Mouse (Mus musculus) heart, embryonic 14.5 days (tissue): Measurements from ENCODE around the gene Nedd1. TPM values are rescaled to one million over a fixed set of nuclear protein-coding genes. Genes with fewer than 3 reads are reported as not detected.

Experiments
- ATAC-seq: fragments of 200-750 bp; cut with Nextera tagmentation; 2 replicates; pipeline ENCODE4 v1.8.0; 2017; ENCODE audit warnings: low read depth, moderate TSS enrichment; ENCODE audit not compliant: insufficient number of reproducible peaks, insufficient read depth, low FRiP score
- H3K27ac ChIP-seq, 2 experiments: fragments of 200-500 bp in 1 of 2; fragments of 300-500 bp in 1 of 2; sonication (generic) in 1 of 2; replicated peaks in 1 of 2; 2 replicates each; pipeline ENCODE4 v1.5.1; 2012 to 2014; ENCODE audit warnings: low read depth in 2 of 2, low read length in 2 of 2, control low read depth in 1 of 2, mild to moderate bottlenecking in 1 of 2, mixed read lengths in 1 of 2; ENCODE audit not compliant: control insufficient read depth in 1 of 2, insufficient read depth in 1 of 2
- H3K27me3 ChIP-seq: fragments of 300-500 bp; sonication (generic); 2 replicates; pipeline ENCODE4 v1.6.1; 2014; ENCODE audit warnings: mild to moderate bottlenecking, low read length, control low read depth; ENCODE audit not compliant: control insufficient read depth, insufficient read depth
- H3K36me3 ChIP-seq: fragments of 300-500 bp; sonication (generic); 2 replicates; pipeline ENCODE4 v1.6.1; 2014; ENCODE audit warnings: mild to moderate bottlenecking, control low read depth, low read length, mixed read lengths; ENCODE audit not compliant: control insufficient read depth, insufficient read depth
- H3K4me1 ChIP-seq, 2 experiments: fragments of 200-500 bp in 1 of 2; fragments of 300-500 bp in 1 of 2; sonication (generic) in 1 of 2; 2 replicates each; pipeline ENCODE4 v1.6.1; 2012 to 2014; ENCODE audit warnings: low read length in 2 of 2, control low read depth in 1 of 2, mixed read lengths in 1 of 2; ENCODE audit not compliant: control insufficient read depth in 2 of 2, insufficient read depth in 2 of 2
- H3K4me2 ChIP-seq: fragments of 300-500 bp; sonication (generic); 2 replicates; pipeline ENCODE4 v1.6.1; 2014; ENCODE audit warnings: mild to moderate bottlenecking, low read length
- H3K4me3 ChIP-seq, 2 experiments: fragments of 200-500 bp in 1 of 2; fragments of 300-500 bp in 1 of 2; sonication (generic) in 1 of 2; 2 replicates each; pipeline ENCODE4 v1.5.1; 2012 to 2014; ENCODE audit warnings: low read length in 2 of 2, mild to moderate bottlenecking in 2 of 2, control low read depth in 1 of 2, low read depth in 1 of 2, moderate library complexity in 1 of 2; ENCODE audit not compliant: control insufficient read depth in 1 of 2, insufficient read depth in 1 of 2
- H3K9ac ChIP-seq: fragments of 300-500 bp; sonication (generic); 2 replicates; pipeline ENCODE4 v1.6.1; 2014; ENCODE audit warnings: mild to moderate bottlenecking, low read length
- H3K9me3 ChIP-seq: fragments of 300-500 bp; sonication (generic); 2 replicates; pipeline ENCODE4 v1.6.1; 2016; ENCODE audit warnings: low read length, control low read depth; ENCODE audit not compliant: control insufficient read depth
- WGBS: fragments of 180-500 bp; shearing (Covaris S2); extraction: QIAGEN DNeasy Blood & Tissue Kit; methylation state at CpG from one replicate; pipeline ENCODE4 v1.1.7; 2014; 5-methylcytosine and 5-hydroxymethylcytosine counted together
- polyA plus RNA-seq: library from polyadenylated mRNA; unstranded; fragments of >200 nt; fragmentation: Nextera tagmentation; extraction: Ambion mirVana; gene quantifications from 2 replicates; pipeline ENCODE4 v1.2.1, GENCODE M21; 2014

Nedd1 gene
- polyA plus RNA-seq, 1 experiment from 2014 or later = 43.0 TPM

- WGBS = 87% methylated on average over 4 of the region's 4 CpGs
- Histone ChIP-seq H3K4me3 (no peak overlapping the region), H3K4me1 (no peaks in the 10 kb centered on the region), H3K27me3 (no peaks in the 10 kb centered on the region), H3K36me3 (no peaks in the 10 kb centered on the region), H3K9me3 (no peaks in the 10 kb centered on the region), H3K27ac (no peak overlapping the region), H3K4me2 (no peak overlapping the region), H3K9ac (no peak overlapping the region)
- ATAC-seq = no peak
These were observed 50.3 kb downstream of the Nedd1 start for GRCm38 (mm10) chr10:92671906-92672305.

GRCm38 (mm10) chr10:92665287-92665686 is 56.9 kb downstream of the Nedd1 start:
- Histone ChIP-seq H3K9me3 (no peaks in the 10 kb centered on the region), H3K9ac (no peak overlapping the region), H3K4me1 (no peaks in the 10 kb centered on the region), H3K4me3 (no peak overlapping the region), H3K27me3 (no peaks in the 10 kb centered on the region), H3K36me3 (no peaks in the 10 kb centered on the region), H3K4me2 (no peak overlapping the region), H3K27ac (no peak overlapping the region)
- WGBS = 82% methylated on average over 5 of the region's 5 CpGs
- no peak for ATAC-seq

- H3K36me3 ChIP-seq = no peaks in the 10 kb centered on the region
- H3K9me3 ChIP-seq = no peaks in the 10 kb centered on the region
- ATAC-seq = no peak
- no peak overlapping the region for H3K4me2 ChIP-seq
- no peak overlapping the region for H3K9ac ChIP-seq
- H3K27me3 ChIP-seq = no peaks in the 10 kb centered on the region
- H3K4me1 ChIP-seq = no peaks in the 10 kb centered on the region
- H3K4me3 ChIP-seq = no peak overlapping the region
- no peak overlapping the region for H3K27ac ChIP-seq
- WGBS = 67% methylated on average over 4 of the region's 4 CpGs
These were observed 69.0 kb downstream of the Nedd1 start for GRCm38 (mm10) chr10:92653266-92653665.

GRCm38 (mm10) chr10:92652399-92652920 is 69.8 kb downstream of the Nedd1 start:
- WGBS = 32% methylated on average over 3 of the region's 3 CpGs
- Histone ChIP-seq H3K27me3 (no peaks in the 10 kb centered on the region), H3K4me3 (no peak overlapping the region), H3K9ac (no peak overlapping the region), H3K27ac (no peak overlapping the region), H3K4me1 (no peaks in the 10 kb centered on the region), H3K9me3 (no peaks in the 10 kb centered on the region), H3K4me2 (no peak overlapping the region), H3K36me3 (no peaks in the 10 kb centered on the region)
- ATAC-seq = no peak

- no peaks in the 10 kb centered on the region for H3K9me3 ChIP-seq
- WGBS = 85% methylated on average over 3 of the region's 3 CpGs
These were observed 71.0 kb downstream of the Nedd1 start for GRCm38 (mm10) chr10:92651266-92651665.

GRCm38 (mm10) chr10:92649096-92649495 is 73.1 kb downstream of the Nedd1 start:
- 79% methylated on average over 8 of the region's 8 CpGs for WGBS
- Histone ChIP-seq H3K4me1 (no peaks in the 10 kb centered on the region), H3K27ac (no peak overlapping the region), H3K4me2 (no peak overlapping the region), H3K27me3 (no peaks in the 10 kb centered on the region), H3K36me3 (no peaks in the 10 kb centered on the region), H3K9me3 (no peaks in the 10 kb centered on the region), H3K9ac (no peak overlapping the region), H3K4me3 (no peak overlapping the region)
- ATAC-seq = no peak

More at GRCm38 (mm10) chr10:92651266-92651665, 71.0 kb downstream of the Nedd1 start:
- ATAC-seq = no peak
- Histone ChIP-seq H3K4me1 (no peaks in the 10 kb centered on the region), H3K27me3 (no peaks in the 10 kb centered on the region), H3K4me2 (no peak overlapping the region), H3K36me3 (no peaks in the 10 kb centered on the region), H3K27ac (no peak overlapping the region), H3K4me3 (no peak overlapping the region), H3K9ac (no peak overlapping the region)

- WGBS = 76% methylated on average over 2 of the region's 2 CpGs
- no peaks in the 10 kb centered on the region for H3K36me3 ChIP-seq
These were observed 74.5 kb downstream of the Nedd1 start for GRCm38 (mm10) chr10:92647691-92648090.

GRCm38 (mm10) chr10:92643995-92644394 is 78.2 kb downstream of the Nedd1 start:
- H3K9ac ChIP-seq = no peak overlapping the region
- H3K27me3 ChIP-seq = no peaks in the 10 kb centered on the region
- H3K9me3 ChIP-seq = no peaks in the 10 kb centered on the region
- H3K4me2 ChIP-seq = no peak overlapping the region
- WGBS = 78% methylated on average over 8 of the region's 8 CpGs
- H3K4me1 ChIP-seq = no peaks in the 10 kb centered on the region
- no peaks in the 10 kb centered on the region for H3K36me3 ChIP-seq
- no peak for ATAC-seq
- no peak overlapping the region for H3K4me3 ChIP-seq
- H3K27ac ChIP-seq = no peak overlapping the region

More at GRCm38 (mm10) chr10:92647691-92648090, 74.5 kb downstream of the Nedd1 start:
- Histone ChIP-seq H3K27me3 (no peaks in the 10 kb centered on the region), H3K4me3 (no peak overlapping the region), H3K4me1 (no peaks in the 10 kb centered on the region), H3K4me2 (no peak overlapping the region), H3K27ac (no peak overlapping the region), H3K9me3 (no peaks in the 10 kb centered on the region), H3K9ac (no peak overlapping the region)
- ATAC-seq = no peak
